ENCODE assay signal across 9 mouse cellular contexts in genomic region chr11:33146651-33147131, GRCm38 (mm10). TPM values are rescaled to one million over a fixed set of nuclear protein-coding genes. Genes with fewer than 3 reads are reported as not detected.
A peak's percentile ranks its signal among the peaks of the same experiment; 100 is the strongest.
DNase-seq lines count a peak whose midpoint lies in the region.
"Had no signal": no experiment of that assay in that cellular context is flagged by ENCODE, and none has a peak within 500 bp of the region (broad histone marks: within the 10 kb centered on the region; RNA-seq: fewer than 3 reads in every experiment).

No protein-coding gene starts in this region.

- peak; percentile 15 for DNase-seq in layer of hippocampus, adult 11-12 months (ENCODE audit: low spot score)
- DNase-seq in layer of hippocampus, adult 8-10 months (ENCODE audit: low spot score in 2 of 2): no peak
- peak; percentile 70 to 71 for DNase-seq in cerebellum, postnatal 10 days
- peak; percentile 14 to 16 for DNase-seq in heart, adult 9 months (ENCODE audit: low spot score in 2 of 2)
- DNase-seq in kidney, adult 8-10 months: peak; percentile 19 to 52
- DNase-seq in lung, adult 18-20 months: peak; percentile 54 to 60
- peak; percentile 34 for DNase-seq in retina, postnatal 1 day
- DNase-seq in spleen, postnatal 4 days (ENCODE audit: low spot score in 2 of 2): no peak

RNA-seq across cellular contexts. Expression of gene Fgf18, which starts 0.5 kb away (rescaled TPM):
- 1 to 10 TPM; 3.2 to 4.4 (median 3.5) TPM for total RNA-seq in layer of hippocampus, adult 8-10 months (2022)

RNA-seq across cellular contexts. Expression of gene Npm1, which starts 16.3 kb away (rescaled TPM):
- total RNA-seq in layer of hippocampus, adult 8-10 months (2022): 100 to 1,000 TPM; 184 to 220 (median 194) TPM

RNA-seq across cellular contexts. Expression of gene Tlx3, which starts 56.7 kb away (rescaled TPM):
- total RNA-seq in layer of hippocampus, adult 8-10 months (2022): not detected
- total RNA-seq: layer of hippocampus, postnatal 14 days had no signal

Comparison
In these comparisons a context has a peak if more than half of its experiments do, and no peak if none do; other contexts are left out.
1. DNase-seq: peak in layer of hippocampus, adult 11-12 months (single experiment), cerebellum, postnatal 10 days (2 of 2), heart, adult 9 months (2 of 2), kidney, adult 8-10 months (2 of 2), lung, adult 18-20 months (2 of 2) and retina, postnatal 1 day (single experiment); none in layer of hippocampus, adult 8-10 months (0 of 2) and spleen, postnatal 4 days (0 of 2).